Mouse (Mus musculus) testis, adult 2 months (tissue): Measurements from ENCODE around the gene Tet2.

Experiments
- CTCF ChIP-seq: fragments of 200-500 bp; IDR thresholded peaks from 2 replicates; pipeline ENCODE4 v1.5.1; 2012; ENCODE audit warnings: low read depth, mild to moderate bottlenecking, inconsistent platforms, low read length, moderate library complexity; ENCODE audit not compliant: control insufficient read depth, insufficient read depth, insufficient replicate concordance
- POLR2A ChIP-seq: fragments of 200-500 bp; IDR thresholded peaks from 2 replicates; pipeline ENCODE4 v1.6.1; 2012; ENCODE audit warnings: low read depth, mild to moderate bottlenecking, inconsistent platforms, low read length, moderate library complexity; ENCODE audit not compliant: control insufficient read depth

DNA sequence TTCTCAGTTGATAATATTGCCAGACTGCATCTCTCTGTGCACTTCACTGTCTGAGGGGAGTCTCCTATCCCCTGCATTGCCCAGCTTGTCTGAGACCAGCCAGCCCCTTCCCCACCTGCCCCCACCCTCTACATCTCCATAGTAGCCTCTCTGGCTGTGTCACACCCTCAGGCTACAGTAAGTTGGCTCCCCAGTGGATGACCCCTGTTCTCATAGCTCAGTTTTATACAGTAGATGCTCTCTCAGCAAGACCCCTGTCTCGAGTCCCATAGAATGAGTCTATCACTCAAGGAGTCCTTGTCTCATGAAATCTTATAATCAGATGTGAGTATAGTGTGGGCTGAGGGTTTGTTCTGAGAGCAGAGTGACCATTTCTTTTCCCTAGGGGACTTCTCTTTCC lies 85.8 kb downstream of the Tet2 start:
- TF ChIP-seq POLR2A (no peak), CTCF (no peak)
